Mouse (Mus musculus): ENCODE measurements at regions not wholly inside any gene's neighbourhood (a gene's known extent, or its start where the extent isn't known, plus 50 kb on each side); places are given as distances from the start of the nearest gene placed in this dataset.

- no peak for DNase-seq (ENCODE audit: low spot score in 2 of 2)
Measured at GRCm38 (mm10) chr11:117586857-117587425, 67.1 kb upstream of the Tnrc6c start.

GRCm38 (mm10) chr11:117589006-117589405 is 65.1 kb upstream of the Tnrc6c start:
- DNase-seq (ENCODE audit: low spot score in 2 of 2): no peak

GRCm38 (mm10) chr11:117589422-117589821 is 64.7 kb upstream of the Tnrc6c start:
- no peak for DNase-seq (ENCODE audit: low spot score in 2 of 2)

- no peak for DNase-seq (ENCODE audit: low spot score in 2 of 2)
Measured at GRCm38 (mm10) chr11:117592570-117592969, 61.5 kb upstream of the Tnrc6c start.

- DNase-seq (ENCODE audit: low spot score in 2 of 2): no peak
Measured at GRCm38 (mm10) chr11:117596201-117596600, 57.9 kb upstream of the Tnrc6c start.

GRCm38 (mm10) chr11:117597754-117598153 is 56.3 kb upstream of the Tnrc6c start:
- no peak for DNase-seq (ENCODE audit: low spot score in 2 of 2)

- DNase-seq (ENCODE audit: low spot score in 2 of 2): no peak
Measured at GRCm38 (mm10) chr11:117598170-117598583, 55.9 kb upstream of the Tnrc6c start.

GRCm38 (mm10) chr11:117598610-117599009 is 55.5 kb upstream of the Tnrc6c start:
- no peak for DNase-seq (ENCODE audit: low spot score in 2 of 2)

- no peak for DNase-seq (ENCODE audit: low spot score in 2 of 2)
Measured at GRCm38 (mm10) chr11:117599049-117599787, 54.9 kb upstream of the Tnrc6c start.

GRCm38 (mm10) chr11:117599788-117600263 is 54.3 kb upstream of the Tnrc6c start:
- no peak for DNase-seq (ENCODE audit: low spot score in 2 of 2)

- no peak for DNase-seq (ENCODE audit: low spot score in 2 of 2)
Measured at GRCm38 (mm10) chr11:117601147-117601546, 52.9 kb upstream of the Tnrc6c start.

- no peak for DNase-seq (ENCODE audit: low spot score in 2 of 2)
Measured at GRCm38 (mm10) chr11:117604019-117604418, 50.1 kb upstream of the Tnrc6c start.
